Mouse (Mus musculus) heart, postnatal 4 days (tissue): ENCODE measurements around the gene Srcin1. TPM values are rescaled to one million over a fixed set of nuclear protein-coding genes. Genes with fewer than 3 reads are reported as not detected.

Experiments
- DNase-seq: peaks from one replicate; pipeline ENCODE4 v3.0.0; 2021
- total RNA-seq, 2 experiments: library from RNA; stranded (reverse); gene quantifications; 2 replicates each; pipeline ENCODE4 v1.2.3; 2021

Gene Srcin1
- total RNA-seq, 2 experiments from 2014 or later = 0.12 to 0.23 TPM

GRCm38 (mm10) chr11:97462538-97462937 is 113.4 kb downstream of the Srcin1 start:
- DNase-seq = no peak

- DNase-seq = no peak
Measured at GRCm38 (mm10) chr11:97461307-97461820, 114.6 kb downstream of the Srcin1 start.

Other genes starting within 250 kb of the Srcin1 start
- gene Gpr179, start 224.1 kb downstream of the Srcin1 start, total RNA-seq = under 1 TPM; 0.05 to 0.17 TPM
- gene Socs7, start 213.6 kb downstream of the Srcin1 start, total RNA-seq = 10 to 100 TPM; 24.2 to 28.9 TPM
- 10 to 100 TPM; 51.0 to 52.3 TPM for gene Arhgap23, start 160.7 kb downstream of the Srcin1 start, total RNA-seq
- gene 4933428G20Rik, start 75.8 kb downstream of the Srcin1 start, total RNA-seq = not detected
- 1 to 10 TPM; 1.4 TPM for gene Epop, start 53.5 kb upstream of the Srcin1 start, total RNA-seq
- gene Mllt6, start 87.2 kb upstream of the Srcin1 start, total RNA-seq = 10 to 100 TPM; 50.2 to 51.1 TPM
- 10 to 100 TPM; 96.7 to 98.0 TPM for gene Cisd3, start 109.6 kb upstream of the Srcin1 start, total RNA-seq
- gene Pcgf2, start 124.3 kb upstream of the Srcin1 start, total RNA-seq = 10 to 100 TPM; 31.3 to 31.8 TPM
- gene Psmb3, start 127.2 kb upstream of the Srcin1 start, total RNA-seq = 100 to 1,000 TPM; 186 to 196 TPM
- gene Pip4k2b, start 168.5 kb upstream of the Srcin1 start, total RNA-seq = 10 to 100 TPM; 19.8 to 21.5 TPM
- 10 to 100 TPM; 10.8 to 11.7 TPM for gene Cwc25, start 190.4 kb upstream of the Srcin1 start, total RNA-seq
- gene 1700001P01Rik, start 199.7 kb upstream of the Srcin1 start, total RNA-seq = under 1 TPM in 1 of 2 experiments, not detected in 1; 0.45 TPM
- gene Rpl23, start 206.3 kb upstream of the Srcin1 start, total RNA-seq = 100 to 1,000 TPM; 738 to 764 TPM
- gene Lasp1, start 222.8 kb upstream of the Srcin1 start, total RNA-seq = 10 to 100 TPM; 73.3 to 74.4 TPM